Mouse (Mus musculus) megakaryocyte, embryonic 14.5 days (primary cell): Measurements from ENCODE around the gene Adap1.

Source experiments
- FLI1 ChIP-seq: IDR thresholded peaks from 2 replicates; pipeline ENCODE4 v1.6.1; 2012; ENCODE audit warnings: low read length, inconsistent platforms, mixed read lengths
- GATA1 ChIP-seq: IDR thresholded peaks from 3 replicates; pipeline ENCODE4 v1.6.1; 2012; ENCODE audit warnings: mixed read lengths, low read length, inconsistent platforms, borderline replicate concordance

DNA sequence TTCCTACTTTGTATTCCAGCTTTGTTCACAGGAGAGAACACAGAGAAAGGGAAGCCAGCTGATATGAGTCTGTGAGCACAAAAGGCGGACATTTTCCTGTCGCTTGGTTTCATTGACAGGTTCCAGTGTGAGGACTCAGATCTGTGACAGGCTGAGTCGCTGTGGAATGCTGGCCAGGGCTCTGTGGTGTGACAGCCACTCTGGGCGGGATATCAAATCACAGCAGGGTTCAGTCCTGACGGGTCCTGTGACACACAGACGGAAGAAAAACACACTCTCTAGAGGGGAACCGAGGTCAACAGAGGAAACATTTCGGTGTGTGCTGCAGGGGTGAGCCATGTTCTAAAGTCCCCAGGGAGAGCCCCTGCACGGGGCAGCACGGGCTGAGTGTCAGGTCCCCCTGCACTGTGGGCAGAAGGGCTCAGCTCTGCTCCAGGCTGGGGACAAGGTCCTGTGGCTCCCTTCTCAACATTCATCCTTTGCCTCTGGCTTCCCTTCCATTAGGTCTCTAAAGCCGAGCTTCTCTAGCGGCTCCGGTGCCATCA, 12.5 kb upstream of the Adap1 start:
- TF ChIP-seq GATA1 (no peak), FLI1 (no peak)
